7 mouse cellular contexts compared by ENCODE assay signal in genomic region chr16:36276796-36277195, GRCm38 (mm10). TPM values are rescaled to one million over a fixed set of nuclear protein-coding genes. Genes with fewer than 3 reads are reported as not detected.
"Had no signal": no experiment of that assay in that cellular context is flagged by ENCODE, and none has a peak within 500 bp of the region (broad histone marks: within the 10 kb centered on the region; RNA-seq: fewer than 3 reads in every experiment).

TSS of gene Stfa1 (plus strand) at chr16:36276951.

RNA-seq across cellular contexts. Expression of gene Stfa1, which starts in this region (rescaled TPM):
- total RNA-seq: layer of hippocampus, adult 2 months; left cerebral cortex, postnatal 36 days; liver, adult 2 months had no signal
- polyA plus RNA-seq: inflammation-experienced regulatory T-cells, adult 6 months; liver, adult 2 months; midbrain, embryonic 14.5 days; myocyte; urinary bladder, adult 2 months had no signal
